ENCODE assay signal across 10 mouse cellular contexts in the genomic region with DNA sequence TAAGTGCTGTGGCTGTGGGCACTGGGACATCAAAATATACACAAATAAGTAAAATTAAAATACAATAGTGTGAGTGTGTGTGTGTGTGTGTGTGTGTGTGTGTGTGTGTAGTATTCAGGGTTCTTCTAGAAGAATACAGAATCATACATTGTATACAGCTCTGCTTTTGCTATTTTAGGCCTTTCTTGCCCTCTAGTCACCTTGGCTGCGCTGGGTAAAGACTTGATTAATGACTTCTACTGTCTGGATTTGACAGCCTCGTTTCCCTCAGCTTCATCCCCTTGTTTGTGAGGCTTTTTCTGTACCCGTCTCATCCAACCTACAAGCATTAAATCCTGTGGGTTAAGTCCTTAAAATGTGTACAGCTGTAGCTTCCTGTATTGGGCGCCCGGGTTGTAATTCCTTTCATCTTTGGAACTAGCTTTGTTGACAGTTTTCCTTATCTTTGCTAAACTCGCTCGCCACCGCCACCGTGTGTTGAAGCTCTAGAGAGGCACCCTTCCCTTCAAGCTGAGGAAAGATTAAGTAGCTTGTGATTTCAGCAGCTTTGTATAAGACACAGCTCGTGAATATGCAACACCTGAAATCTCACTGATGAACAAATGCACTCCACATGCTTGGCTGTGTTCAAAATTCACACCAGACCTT. TPM values are rescaled to one million over a fixed set of nuclear protein-coding genes. Genes with fewer than 3 reads are reported as not detected.
DNase-seq lines count a peak whose midpoint lies in the region; ATAC-seq and TF ChIP-seq lines count a peak whose summit lies in the region.
"Had no signal": no experiment of that assay in that cellular context is flagged by ENCODE, and none has a peak within 500 bp of the region (broad histone marks: within the 10 kb centered on the region; RNA-seq: fewer than 3 reads in every experiment).

No protein-coding gene starts in this region.

- no peaks in the 10 kb centered on the region for H3K4me1 ChIP-seq in forebrain, embryonic 14.5 days (ENCODE audit: control insufficient read depth, insufficient read depth, low read length)
- no peaks in the 10 kb centered on the region for H3K4me1 ChIP-seq in limb, embryonic 11.5 days (ENCODE audit: control insufficient read depth, insufficient read depth, low read length)
- no peaks in the 10 kb centered on the region for H3K4me1 ChIP-seq in midbrain, postnatal 0 days (ENCODE audit: insufficient read depth, low read length)
- H3K4me1 ChIP-seq: embryonic facial prominence, embryonic 15.5 days; neural tube, embryonic 12.5 days had no signal

- peak; percentile 23 for DNase-seq in right cerebral cortex, adult 18-20 months
- DNase-seq in right cerebral cortex, postnatal 25 days, result no peak
- DNase-seq in adrenal gland, adult 2 months, result peak; percentile 72
- DNase-seq in forebrain, embryonic 14.5 days (ENCODE audit: low spot score), result peak; percentile 67
- DNase-seq in induced T-regulatory cell, adult 2 months (ENCODE audit: low read depth), result peak; percentile 57
- DNase-seq in limb, embryonic 11.5 days (ENCODE audit: low spot score), result peak; percentile 51
- DNase-seq in midbrain, postnatal 0 days (ENCODE audit: low spot score), result peak; percentile 69
- DNase-seq in yolk sac, embryonic 10.5 days (ENCODE audit: low spot score), result peak; percentile 58

- no peaks in the 10 kb centered on the region for H3K9me3 ChIP-seq in forebrain, embryonic 14.5 days (replicated peaks; ENCODE audit: control insufficient read depth, low read length)
- no peaks in the 10 kb centered on the region for H3K9me3 ChIP-seq in limb, embryonic 11.5 days (ENCODE audit: control insufficient read depth, low read length)
- H3K9me3 ChIP-seq in midbrain, postnatal 0 days (ENCODE audit: low read length), result no peaks in the 10 kb centered on the region
- H3K9me3 ChIP-seq: embryonic facial prominence, embryonic 15.5 days had no signal

- no peak overlapping the region for H3K9ac ChIP-seq in forebrain, embryonic 14.5 days (ENCODE audit: low read length)
- no peak overlapping the region for H3K9ac ChIP-seq in limb, embryonic 11.5 days (ENCODE audit: low read length)
- H3K9ac ChIP-seq in midbrain, postnatal 0 days (replicated peaks; ENCODE audit: low read length, poor library complexity, severe bottlenecking), result no peak overlapping the region
- H3K9ac ChIP-seq: embryonic facial prominence, embryonic 15.5 days; neural tube, embryonic 12.5 days had no signal

- H3K36me3 ChIP-seq in forebrain, embryonic 14.5 days (ENCODE audit: control insufficient read depth, insufficient read depth, low read length), result no peaks in the 10 kb centered on the region
- no peaks in the 10 kb centered on the region for H3K36me3 ChIP-seq in limb, embryonic 11.5 days (ENCODE audit: control insufficient read depth, insufficient read depth, low read length)
- H3K36me3 ChIP-seq in midbrain, postnatal 0 days (ENCODE audit: insufficient read depth, low read length), result no peaks in the 10 kb centered on the region
- H3K36me3 ChIP-seq: embryonic facial prominence, embryonic 15.5 days; neural tube, embryonic 12.5 days had no signal

- TF ChIP-seq CTCF in midbrain, postnatal 0 days (IDR thresholded peaks at IDR 0.05), result peak; percentile 85

- peak; percentile 56; the same call in 1 of the 2 replicates for ATAC-seq in forebrain, embryonic 14.5 days
- no peak for ATAC-seq in limb, embryonic 11.5 days (ENCODE audit: insufficient number of reproducible peaks, low FRiP score, low TSS enrichment, low read depth)
- ATAC-seq in midbrain, postnatal 0 days (ENCODE audit: low FRiP score), result peak; percentile 62; the same call in 1 of the 2 replicates

- H3K4me2 ChIP-seq in forebrain, embryonic 14.5 days (ENCODE audit: low read length), result no peak overlapping the region
- no peak overlapping the region for H3K4me2 ChIP-seq in limb, embryonic 11.5 days (ENCODE audit: low read depth, severe bottlenecking)
- no peak overlapping the region for H3K4me2 ChIP-seq in midbrain, postnatal 0 days (ENCODE audit: low read depth, low read length, poor library complexity, severe bottlenecking)
- H3K4me2 ChIP-seq: embryonic facial prominence, embryonic 15.5 days; neural tube, embryonic 12.5 days had no signal

- WGBS in forebrain, embryonic 14.5 days, result 34% methylated on average over 10 of the region's 10 CpGs
- WGBS in limb, embryonic 11.5 days, result 22% methylated on average over 10 of the region's 10 CpGs
- WGBS in midbrain, postnatal 0 days, result 24% methylated on average over 10 of the region's 10 CpGs

- no peak overlapping the region for H3K4me3 ChIP-seq in forebrain, embryonic 14.5 days (ENCODE audit: low read depth, low read length)
- H3K4me3 ChIP-seq in limb, embryonic 11.5 days (ENCODE audit: low read depth, low read length), result no peak overlapping the region
- no peak overlapping the region for H3K4me3 ChIP-seq in midbrain, postnatal 0 days (ENCODE audit: low read depth, low read length)
- H3K4me3 ChIP-seq: embryonic facial prominence, embryonic 15.5 days; neural tube, embryonic 12.5 days had no signal

- no peaks in the 10 kb centered on the region for H3K27me3 ChIP-seq in forebrain, embryonic 14.5 days (replicated peaks; ENCODE audit: control insufficient read depth, insufficient read depth, low read length)
- no peaks in the 10 kb centered on the region for H3K27me3 ChIP-seq in limb, embryonic 11.5 days (ENCODE audit: control insufficient read depth, insufficient read depth, low read length)
- H3K27me3 ChIP-seq in midbrain, postnatal 0 days (ENCODE audit: insufficient read depth, low read length), result no peaks in the 10 kb centered on the region
- H3K27me3 ChIP-seq: embryonic facial prominence, embryonic 15.5 days; neural tube, embryonic 12.5 days had no signal

- no peak overlapping the region for H3K27ac ChIP-seq in forebrain, embryonic 14.5 days (ENCODE audit: low read depth, low read length)
- H3K27ac ChIP-seq in limb, embryonic 11.5 days (replicated peaks; ENCODE audit: low read depth, low read length), result no peak overlapping the region
- H3K27ac ChIP-seq in midbrain, postnatal 0 days (ENCODE audit: low read depth, low read length), result no peak overlapping the region
- H3K27ac ChIP-seq: embryonic facial prominence, embryonic 15.5 days; neural tube, embryonic 12.5 days had no signal

RNA-seq across cellular contexts. Expression of gene Kyat3, which starts 9.6 kb away (rescaled TPM):
- 10 to 100 TPM; 30.7 to 36.2 TPM for total RNA-seq in adrenal gland, adult 2 months (2021)
- polyA plus RNA-seq in adrenal gland, adult 2 months (2012; rRNA removed), result 1.5 and 2.5 TPM in 2 replicates
- polyA plus RNA-seq in forebrain, embryonic 14.5 days (2014; fragmentation: Nextera tagmentation; extraction: Ambion mirVana), result 6.2 and 7.5 TPM in 2 replicates
- 12.0 and 13.5 TPM in 2 replicates for polyA plus RNA-seq in limb, embryonic 11.5 days (2014; fragmentation: Nextera tagmentation; extraction: Ambion mirVana)
- total RNA-seq in midbrain, postnatal 0 days (2014; rRNA removed), result 3.1 and 4.7 TPM in 2 replicates
- polyA plus RNA-seq in midbrain, postnatal 0 days (2015; fragmentation: Nextera tagmentation; extraction: Ambion mirVana), result 5.1 and 5.6 TPM in 2 replicates

RNA-seq across cellular contexts. Expression of gene Gtf2b, which starts 54.4 kb away (rescaled TPM):
- total RNA-seq in adrenal gland, adult 2 months (2021), result 10 to 100 TPM; 58.6 to 69.1 TPM
- polyA plus RNA-seq in adrenal gland, adult 2 months (2012; rRNA removed), result 9.3 and 12.4 TPM in 2 replicates
- 99.8 and 112 TPM in 2 replicates for polyA plus RNA-seq in forebrain, embryonic 14.5 days (2014; fragmentation: Nextera tagmentation; extraction: Ambion mirVana)
- 97.4 and 101 TPM in 2 replicates for polyA plus RNA-seq in limb, embryonic 11.5 days (2014; fragmentation: Nextera tagmentation; extraction: Ambion mirVana)
- 29.5 and 38.7 TPM in 2 replicates for total RNA-seq in midbrain, postnatal 0 days (2014; rRNA removed)
- 45.6 and 51.2 TPM in 2 replicates for polyA plus RNA-seq in midbrain, postnatal 0 days (2015; fragmentation: Nextera tagmentation; extraction: Ambion mirVana)
